Mouse (Mus musculus): ENCODE measurements around the gene Gabrb3.

Gene Gabrb3

DNA sequence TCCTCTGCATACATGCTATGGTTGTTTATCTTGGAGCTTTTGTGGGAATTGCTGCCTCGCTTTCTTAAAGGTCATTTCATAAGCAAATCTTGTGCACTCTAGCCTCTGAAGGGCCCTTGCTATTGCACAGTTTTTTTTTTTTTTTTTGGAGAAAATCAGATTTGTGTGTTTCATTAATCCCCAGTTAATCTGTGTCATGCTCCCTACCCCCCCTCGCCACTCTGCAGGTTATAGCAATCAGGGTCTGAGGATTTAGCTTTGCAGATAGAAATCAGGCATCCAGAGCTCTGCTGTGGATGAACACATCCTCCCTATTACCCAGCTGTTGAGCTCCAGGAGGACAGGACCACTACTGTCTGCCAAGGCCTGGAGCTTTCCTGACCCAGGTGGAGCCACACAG, at the start of gene Gabrb3:
Gabrb3 (plus strand) TSS at position 301 of the 400 bp plus-strand sequence.
- no peak for DNase-seq (ENCODE audit: low spot score)

DNA sequence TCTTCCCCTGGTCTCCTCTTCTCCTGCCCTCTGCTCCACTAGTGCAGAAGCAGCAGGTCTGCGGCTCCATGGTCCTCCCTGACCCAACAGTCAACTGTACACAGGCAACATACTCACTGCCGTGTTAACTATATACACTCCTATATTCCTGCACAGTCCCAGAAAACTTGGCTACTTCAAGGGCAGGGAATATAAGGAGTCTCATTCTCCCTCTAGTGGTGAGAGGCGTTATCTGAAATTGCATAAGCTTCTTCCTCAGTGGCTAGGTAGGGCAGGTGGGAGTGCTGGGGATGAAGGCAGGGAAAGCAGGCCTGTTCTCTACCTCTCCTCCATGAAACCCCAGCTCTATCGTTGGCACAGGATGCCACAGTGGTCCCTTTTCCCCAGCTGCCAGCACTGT, 35.4 kb upstream of the Gabrb3 start:
- no peak for DNase-seq (ENCODE audit: low spot score)

DNA sequence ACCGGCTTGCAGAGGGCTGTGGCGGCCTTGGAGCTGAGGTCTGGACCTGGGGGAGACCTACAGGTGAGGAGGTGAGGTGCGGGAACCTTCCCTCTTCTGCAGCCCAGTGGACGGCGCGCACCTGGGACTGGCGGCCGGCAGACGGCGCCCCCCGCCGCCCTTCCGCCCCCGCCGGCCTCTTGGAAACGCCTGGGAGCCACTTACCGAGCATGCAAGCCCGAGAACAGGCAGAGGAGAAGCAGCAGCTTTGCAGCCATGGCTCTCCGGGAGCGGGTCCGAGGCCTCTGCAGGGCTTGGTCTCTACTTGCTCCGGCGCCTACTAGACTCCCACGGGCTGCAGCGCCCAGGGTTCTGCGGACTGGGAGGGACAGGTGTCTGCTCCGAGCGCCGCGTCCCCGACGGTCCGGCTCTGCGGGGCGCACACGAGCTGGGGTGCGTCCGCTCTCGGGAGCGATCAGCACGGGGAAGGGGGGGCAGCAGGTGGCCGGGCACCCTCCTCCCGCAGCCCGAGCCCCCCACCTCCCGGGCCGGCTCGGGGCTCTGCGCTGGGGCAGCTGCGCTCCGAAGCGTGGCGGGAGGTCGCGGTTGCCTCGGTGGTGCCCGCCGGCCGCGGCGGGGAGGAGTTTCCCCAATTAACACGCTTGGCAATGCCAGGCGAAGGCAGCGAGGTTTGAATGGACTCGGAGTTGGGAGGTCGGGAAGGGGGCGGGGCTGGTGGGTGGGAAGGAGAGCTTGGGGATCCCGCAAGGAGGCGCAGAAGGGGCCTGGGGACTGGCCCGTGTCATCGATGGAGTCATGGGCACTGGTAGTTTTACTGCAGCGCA, 32.8 kb upstream of the Gabrb3 start, which contains the start of gene Gabrg3:
Gabrg3 (minus strand) TSS at position 672 of the 824 bp plus-strand sequence.
- no peak for DNase-seq (ENCODE audit: low spot score)

DNA sequence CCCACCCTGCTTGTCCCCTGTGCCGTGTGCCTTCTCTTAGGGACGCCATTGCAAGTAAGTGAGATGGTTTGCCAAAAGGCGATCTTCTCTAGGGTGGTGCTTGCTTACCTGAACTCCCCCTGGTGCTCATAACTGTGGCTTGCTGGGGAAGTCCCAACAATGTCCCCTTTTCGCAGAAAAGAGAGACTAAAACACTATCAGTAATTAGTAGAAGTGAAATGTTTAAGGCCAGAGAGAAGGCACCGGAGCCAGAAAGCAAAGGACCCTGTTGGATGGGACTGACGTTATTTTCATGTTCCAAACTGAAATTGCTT, 32.2 kb upstream of the Gabrb3 start:
- DNase-seq (ENCODE audit: low spot score), result no peak

DNA sequence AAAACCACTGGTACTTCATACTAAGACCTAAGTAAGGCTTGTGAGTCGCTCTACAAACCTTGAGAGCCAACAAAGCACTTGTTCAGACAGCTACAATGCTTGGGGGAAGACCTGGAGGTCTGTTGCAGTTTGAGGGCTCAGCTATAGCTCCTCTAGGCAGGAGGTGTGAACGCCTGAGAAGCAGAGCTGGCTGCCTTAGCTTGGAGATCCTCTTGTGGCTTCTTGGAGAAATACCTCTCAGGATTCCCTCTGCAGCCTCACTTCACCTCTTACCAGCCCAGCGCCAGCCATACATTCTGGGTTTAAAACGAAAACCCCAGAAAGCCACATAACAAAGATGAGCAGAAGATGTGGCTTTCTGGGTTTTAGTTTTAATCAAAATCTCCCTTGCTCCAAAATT, 29.4 kb upstream of the Gabrb3 start:
- DNase-seq (ENCODE audit: low spot score), result no peak

DNA sequence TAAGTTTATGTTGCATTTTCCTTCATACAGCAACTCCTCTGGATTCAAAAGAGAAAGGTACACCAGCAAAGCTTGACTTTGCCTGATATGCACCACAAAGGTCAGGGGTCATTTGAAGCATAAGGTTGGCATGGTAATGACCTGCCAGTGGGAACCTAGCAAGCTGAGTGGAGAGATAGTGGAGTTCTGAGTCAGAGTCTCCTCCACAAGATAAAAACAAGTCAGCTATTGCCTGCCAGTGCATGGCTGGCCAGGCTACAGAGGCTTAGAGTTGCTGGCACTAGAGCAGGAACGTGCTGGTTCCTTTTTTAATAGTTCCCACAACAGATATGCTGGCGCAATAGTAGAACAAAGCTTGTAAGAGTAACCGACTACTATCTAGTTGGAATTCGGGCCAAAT, 25.9 kb upstream of the Gabrb3 start:
- no peak for DNase-seq (ENCODE audit: low spot score)

DNA sequence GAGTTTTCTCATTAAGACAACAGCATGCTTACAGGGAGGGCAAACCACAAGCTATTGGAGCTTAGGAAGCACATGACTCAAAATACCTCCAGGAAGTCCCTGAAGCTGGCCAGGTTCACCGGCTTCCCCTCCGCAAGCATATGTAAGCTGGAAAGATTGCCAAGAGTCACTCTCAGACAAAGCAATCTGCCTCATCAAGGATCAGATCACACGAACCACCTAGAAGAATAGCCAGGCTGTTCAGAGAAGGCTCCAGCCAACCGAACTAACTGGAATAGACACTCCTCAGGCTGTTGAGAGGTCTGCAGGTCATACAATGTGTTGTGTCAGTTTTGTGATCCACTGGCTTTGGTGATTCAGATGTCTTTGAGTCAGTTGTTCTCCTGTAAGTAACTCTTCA, 8.3 kb upstream of the Gabrb3 start:
- no peak for DNase-seq (ENCODE audit: low spot score)

DNA sequence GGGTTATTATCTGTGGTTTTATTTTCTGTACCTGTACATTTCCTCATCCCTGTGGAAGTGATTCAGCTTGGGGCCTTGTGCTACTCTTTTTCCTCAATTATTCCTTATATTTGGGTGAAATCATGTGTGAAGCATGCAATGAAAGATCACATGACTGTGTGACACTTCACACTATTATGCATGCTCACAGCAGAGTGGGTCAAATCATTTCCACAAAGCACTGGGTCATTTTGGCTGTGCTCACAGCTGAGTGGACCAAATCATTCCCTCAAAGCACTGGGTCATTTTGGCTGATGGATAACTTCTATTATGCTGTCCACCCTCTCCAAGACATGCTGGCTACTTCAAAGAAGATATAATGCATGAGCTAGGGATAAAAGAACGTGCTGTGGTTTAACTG, 6.6 kb upstream of the Gabrb3 start:
- DNase-seq (ENCODE audit: low spot score), result no peak

DNA sequence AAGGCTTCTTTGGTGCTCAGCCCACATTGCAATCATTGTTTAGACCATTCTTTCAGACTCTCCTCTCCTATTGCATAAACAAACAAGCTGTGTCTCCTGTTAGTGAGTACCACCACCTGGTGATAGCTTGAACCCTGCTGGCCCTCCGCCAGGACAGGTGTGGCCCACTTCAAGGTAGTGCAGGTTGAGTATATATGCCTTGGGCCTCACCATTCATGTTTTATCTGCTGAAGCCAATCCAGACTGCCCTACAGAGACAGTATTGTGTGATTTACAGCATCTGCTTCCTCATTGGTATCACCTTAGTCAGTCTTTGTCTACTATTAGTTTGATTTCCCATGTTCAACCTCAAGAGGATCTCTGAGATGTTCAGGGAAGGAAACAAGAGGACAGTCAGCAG, 1.6 kb downstream of the Gabrb3 start:
- no peak for DNase-seq (ENCODE audit: low spot score)

DNA sequence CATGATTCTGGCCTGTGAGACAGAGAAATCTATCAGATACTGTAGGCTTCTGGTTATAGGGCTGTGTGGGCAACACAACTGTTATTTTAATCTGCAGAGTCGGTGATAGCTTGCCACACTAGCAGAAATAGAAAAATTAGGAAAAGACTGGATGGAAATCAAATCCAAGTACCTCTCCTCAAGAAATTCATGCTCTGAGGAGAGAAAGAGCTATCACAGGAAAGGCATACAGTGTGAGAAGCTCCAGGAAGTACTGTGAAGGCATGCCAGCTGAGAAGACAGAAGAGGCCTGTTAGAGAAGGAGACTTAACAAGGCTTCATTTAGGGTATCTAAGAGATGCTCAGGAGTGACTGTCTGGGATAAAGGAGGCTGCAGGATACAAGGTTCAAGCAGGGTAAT, 3.2 kb downstream of the Gabrb3 start:
- no peak for DNase-seq (ENCODE audit: low spot score)

DNA sequence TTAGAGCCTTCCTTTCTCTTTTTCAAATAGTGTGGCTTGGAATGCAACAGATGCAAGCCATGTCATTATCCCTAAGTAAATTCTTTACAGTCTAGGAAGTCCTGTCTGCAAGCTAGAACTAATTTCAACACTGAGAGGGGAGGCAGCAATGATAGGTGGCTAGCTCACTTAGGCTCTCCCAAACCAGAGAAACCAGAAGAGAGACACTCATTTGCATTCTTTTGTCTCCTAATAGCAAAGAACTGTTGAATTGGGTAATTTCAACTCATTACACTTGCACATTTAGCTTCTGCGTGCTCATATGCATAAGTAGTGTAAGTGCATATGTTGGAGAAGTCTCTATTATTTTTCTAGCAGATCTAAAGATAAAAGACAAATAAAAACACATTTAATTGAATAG, 28.7 kb downstream of the Gabrb3 start:
- no peak for DNase-seq (ENCODE audit: low spot score)

DNA sequence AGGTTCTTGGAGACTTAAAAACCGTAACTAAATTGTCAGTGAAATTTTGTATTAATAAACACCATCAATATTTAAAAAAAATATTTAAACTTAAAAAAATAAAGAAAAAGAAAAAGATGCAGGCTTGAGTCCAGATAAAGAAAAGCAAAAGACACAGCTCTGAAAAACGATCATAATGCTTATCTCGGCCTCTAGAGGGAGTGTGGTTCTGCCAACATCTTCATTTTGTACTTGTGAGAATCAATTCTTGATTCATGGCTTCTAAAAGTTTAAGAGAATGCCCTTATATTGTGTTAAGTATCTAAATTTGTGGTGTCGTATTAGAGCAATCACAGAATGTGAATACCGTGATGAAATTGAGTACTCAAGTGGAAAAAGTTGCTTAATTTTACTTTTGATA, 40.9 kb downstream of the Gabrb3 start:
- DNase-seq (ENCODE audit: low spot score), result no peak

DNA sequence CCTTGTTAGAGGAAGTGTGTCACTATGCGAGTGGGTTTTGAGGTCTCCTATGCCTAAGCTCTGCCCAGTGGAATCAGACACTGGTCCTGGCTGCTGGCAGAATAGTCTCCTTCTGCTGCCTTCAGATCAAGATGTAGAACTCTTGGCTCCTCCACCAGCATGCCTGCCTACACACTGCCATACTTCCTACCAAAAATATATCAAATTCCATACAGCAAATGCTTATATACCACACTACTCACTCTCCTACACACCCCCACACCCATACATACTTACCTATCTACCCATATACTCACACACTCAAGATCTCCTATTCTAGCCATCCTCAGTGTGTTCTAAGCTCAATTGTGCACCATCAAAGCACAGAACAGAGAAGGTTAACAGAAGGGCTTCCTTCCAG, 51.8 kb downstream of the Gabrb3 start:
- DNase-seq (ENCODE audit: low spot score), result no peak

DNA sequence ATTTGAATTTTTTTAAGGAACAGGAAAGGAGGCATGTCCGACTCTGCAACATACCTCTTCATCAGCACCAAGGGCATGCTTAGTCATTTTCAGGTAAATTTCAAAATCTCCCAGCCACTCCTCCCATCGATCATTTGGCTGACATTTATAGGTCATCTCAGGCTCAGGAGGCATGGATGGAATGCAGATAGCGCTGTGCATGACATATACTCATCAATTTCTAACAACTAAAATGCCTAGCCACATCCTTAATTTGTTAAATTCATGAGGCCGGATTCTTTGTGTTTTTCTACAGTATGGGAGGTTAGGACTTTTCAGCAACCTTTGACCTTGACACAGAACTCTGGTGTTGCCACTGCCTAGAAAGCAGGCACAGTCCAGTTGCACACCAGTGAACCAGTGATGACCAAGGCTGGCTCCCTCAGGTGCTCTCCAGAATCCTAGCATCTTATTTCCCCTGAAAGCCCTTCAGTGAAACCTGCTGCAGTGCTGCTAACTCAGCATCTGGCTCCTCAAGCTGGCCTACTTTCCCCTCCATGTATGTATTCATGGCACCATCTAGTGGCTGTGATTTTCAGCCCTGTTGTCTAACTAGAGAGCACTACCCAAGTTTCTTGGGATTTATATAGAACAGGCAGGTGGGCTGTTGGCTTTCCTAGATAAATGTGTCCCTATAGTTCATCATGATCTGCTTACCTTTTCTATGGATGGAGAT, 54.5 kb downstream of the Gabrb3 start:
- DNase-seq (ENCODE audit: low spot score), result no peak

DNA sequence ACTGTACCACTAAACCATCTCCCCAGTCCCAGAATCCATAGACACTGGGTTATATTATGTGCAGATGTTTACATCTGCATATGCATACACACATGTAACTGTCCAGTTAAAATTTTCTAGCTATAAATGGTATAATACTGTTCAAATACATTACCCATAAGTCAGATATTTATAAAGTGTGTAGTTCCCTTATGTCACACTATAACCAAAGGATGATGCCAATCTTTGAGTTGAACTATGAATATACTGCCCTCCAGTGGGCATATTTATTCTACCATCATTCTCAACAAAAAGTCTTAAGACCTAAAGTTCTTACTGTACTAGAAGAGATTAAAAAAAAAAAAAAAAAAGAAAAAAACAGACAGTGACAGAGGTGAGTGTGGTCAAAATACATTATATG, 63.4 kb downstream of the Gabrb3 start:
- DNase-seq (ENCODE audit: low spot score), result no peak

DNA sequence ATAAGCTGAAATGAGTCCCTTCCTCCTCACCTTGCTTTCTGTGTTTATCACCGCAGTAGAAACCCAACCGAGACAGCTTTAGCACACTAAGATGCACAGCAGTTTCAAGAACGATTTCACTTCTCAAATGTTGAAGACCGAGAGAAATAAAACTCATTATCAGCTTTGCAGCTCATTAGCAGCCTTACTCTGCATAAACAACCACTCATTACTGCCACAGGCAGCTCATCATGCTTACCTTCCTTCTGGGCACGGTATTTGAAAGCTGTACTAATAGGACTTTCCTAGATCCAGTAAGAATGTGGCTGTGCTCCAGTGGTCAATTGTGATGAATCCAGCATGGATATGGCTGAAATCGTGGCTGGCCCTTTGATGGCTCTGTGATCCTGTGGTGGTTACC, 67.4 kb downstream of the Gabrb3 start:
- no peak for DNase-seq (ENCODE audit: low spot score)

DNA sequence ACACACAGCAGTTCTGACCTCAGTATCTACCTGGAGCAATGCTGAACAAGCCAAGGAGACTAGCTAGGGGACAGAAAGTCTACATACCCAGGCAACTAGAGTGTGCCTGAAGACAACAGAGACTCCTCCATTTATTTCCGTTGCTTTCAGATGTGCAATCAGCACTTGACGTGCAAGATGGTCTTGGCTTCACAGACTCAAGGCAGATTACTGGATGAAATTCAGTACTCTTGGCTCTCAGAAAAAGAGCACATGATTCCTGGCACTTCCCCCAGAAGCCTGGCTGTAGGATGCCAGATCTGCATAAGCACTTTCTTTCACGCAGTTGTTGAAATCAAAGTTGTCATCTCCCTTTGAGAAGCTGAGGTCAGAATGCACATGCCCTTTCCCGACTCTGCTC, 72.3 kb downstream of the Gabrb3 start:
- no peak for DNase-seq (ENCODE audit: low spot score)

DNA sequence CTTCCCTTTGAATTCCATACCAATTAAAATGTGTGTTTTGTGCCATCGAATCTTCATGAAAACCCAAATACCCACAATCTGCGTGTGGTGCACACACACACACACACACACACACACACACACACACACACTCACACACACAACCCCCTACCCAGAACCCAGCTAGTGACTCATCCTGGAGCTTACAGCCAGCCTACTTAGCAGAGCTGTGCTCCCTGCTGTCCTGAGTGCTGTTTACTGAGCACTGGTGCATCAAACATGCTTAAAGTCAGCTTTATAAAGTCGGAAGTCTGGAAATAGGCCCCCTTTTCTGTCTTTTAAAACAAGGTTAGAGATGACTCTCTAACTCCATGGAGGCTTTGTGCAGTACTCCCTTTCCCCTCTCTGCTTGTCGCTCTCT, 83.3 kb downstream of the Gabrb3 start:
- DNase-seq (ENCODE audit: low spot score), result no peak

DNA sequence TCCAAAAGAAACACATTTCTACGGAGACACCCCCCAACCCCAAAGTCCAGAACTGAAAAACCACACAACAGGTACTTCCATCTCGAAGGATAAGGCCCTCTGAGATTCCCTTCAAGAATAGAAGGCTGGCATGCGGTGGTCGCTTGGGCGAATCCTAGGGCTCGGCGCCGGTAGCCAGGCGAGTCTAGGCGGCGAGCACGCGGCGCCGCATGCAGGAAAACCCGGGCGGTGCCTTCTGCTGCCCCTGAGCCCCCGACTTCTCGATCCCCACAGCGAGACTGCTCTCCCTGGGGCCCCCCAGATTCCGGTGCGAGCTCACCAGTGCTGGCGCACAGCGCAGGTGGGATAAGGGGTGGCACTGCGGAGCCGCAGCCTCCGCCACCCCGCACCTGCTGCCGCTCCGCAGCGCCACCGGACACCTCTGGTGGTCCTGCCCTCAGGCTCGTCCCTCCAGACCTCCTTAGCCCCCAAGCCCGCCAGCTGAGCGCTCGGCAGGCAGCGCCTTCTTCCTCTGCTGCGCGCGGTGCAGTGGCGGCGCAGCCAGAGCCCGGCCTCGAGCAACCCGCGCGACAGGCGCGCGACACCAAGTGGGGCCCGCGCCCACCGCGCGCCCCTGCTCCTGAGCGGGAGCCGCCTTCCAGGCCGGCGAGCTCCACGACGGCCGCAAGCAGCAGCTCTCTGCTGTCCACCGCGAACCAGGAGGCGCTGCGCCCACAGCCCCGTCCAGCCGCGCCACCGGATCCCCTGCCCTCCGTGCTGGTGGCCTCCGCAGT, 89.6 kb downstream of the Gabrb3 start:
- DNase-seq (ENCODE audit: low spot score), result no peak

DNA sequence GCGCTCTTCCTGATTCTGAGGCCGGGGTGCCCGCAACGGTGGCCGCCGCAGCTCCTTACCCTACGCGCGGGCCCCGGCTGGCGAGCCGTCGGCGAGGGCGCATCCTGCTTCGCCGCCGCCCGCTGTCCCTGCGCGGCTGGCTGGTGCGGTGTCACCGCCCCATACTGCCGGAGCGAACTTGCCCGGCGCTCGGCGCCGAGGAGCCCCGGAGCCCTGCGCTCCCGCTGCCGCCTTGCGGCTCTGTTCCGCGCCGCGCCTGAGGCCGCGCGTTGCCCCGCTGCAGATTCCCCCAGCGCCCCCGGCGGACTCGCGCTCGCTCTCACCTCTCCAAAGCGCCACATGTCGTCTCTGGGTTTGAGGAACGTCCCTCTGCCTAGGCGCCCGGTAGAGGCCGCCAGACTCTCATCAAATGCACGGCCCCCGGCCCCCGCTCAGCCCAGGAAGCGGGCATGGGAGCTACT, 90.2 kb downstream of the Gabrb3 start, which contains the start of gene Gabra5:
Gabra5 (minus strand) TSS at position 379 of the 461 bp plus-strand sequence.
- no peak for DNase-seq (ENCODE audit: low spot score)

DNA sequence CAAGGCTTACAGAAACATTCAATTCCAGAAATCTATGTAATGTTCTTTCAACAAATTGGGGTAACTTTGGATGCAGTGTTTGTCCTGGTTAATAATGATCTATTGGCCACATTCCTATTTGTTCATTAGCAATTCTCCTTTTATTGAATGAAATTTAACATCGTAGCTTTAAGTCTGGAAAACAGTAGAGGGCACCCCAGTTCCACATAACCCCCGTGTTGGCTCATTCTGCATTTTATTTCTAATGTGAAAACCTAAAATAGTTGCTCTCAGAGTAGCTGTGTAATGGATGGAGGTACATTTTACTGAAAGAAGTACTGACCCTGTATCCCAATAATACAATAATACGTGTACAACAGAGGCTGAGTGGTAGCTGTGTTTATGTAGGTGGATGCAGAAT, 93.5 kb downstream of the Gabrb3 start:
- DNase-seq (ENCODE audit: low spot score), result no peak

DNA sequence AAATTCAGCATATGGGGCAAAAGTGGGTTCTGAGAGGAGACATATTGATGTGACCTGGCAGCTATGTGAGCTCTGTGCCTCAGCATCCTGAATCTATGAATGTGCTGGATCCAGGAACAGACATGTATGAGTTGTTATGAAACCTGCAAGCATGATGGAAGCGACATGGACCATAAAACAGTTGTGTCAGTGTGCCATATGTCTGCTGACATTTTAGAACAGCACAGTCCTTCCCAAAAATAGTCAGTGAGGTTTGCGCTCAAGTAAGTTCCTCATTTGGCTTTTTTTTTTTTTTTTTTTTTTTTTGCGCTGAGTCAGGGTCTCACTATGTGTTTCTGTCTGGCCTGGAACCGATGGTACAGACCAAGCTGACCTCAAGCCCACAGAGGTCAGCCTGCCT, 110.0 kb downstream of the Gabrb3 start:
- no peak for DNase-seq (ENCODE audit: low spot score)

DNA sequence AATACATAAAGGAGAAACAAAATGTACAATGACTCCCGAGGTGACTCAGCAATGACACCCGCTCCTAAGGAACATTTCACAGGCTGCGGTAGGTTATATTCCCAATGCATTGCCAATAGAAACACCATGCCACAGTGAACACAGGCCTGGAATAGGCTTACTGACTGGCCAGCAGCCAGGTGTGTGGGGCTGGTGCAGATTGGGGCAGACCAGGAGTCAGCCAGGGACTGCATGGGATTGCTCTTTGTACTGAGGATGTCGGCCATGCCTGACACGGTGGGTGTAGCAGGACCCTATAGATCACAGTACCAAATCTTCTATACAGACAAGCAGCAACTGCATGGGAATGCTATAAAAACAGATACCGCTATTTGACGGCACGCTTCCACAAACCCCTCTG, 110.5 kb downstream of the Gabrb3 start:
- no peak for DNase-seq (ENCODE audit: low spot score)
